Mouse (Mus musculus): ENCODE data around the gene Fabp2.

GRCm38 (mm10) chr3:122920572-122921435, 25.9 kb downstream of the Fabp2 start:
- TF ChIP-seq CTCF (IDR thresholded peaks at IDR 0.05; ENCODE audit: low read depth), result no peak
- TF ChIP-seq EP300 (IDR thresholded peaks at IDR 0.05; ENCODE audit: low read depth), result no peak
